Mouse (Mus musculus) adrenal gland, adult 18-20 months (tissue): ENCODE results near the gene Pm20d2. TPM values are rescaled to one million over a fixed set of nuclear protein-coding genes. Genes with fewer than 3 reads are reported as not detected.
A peak's percentile ranks its signal among the peaks of the same experiment; 100 is the strongest.

Source experiments
- DNase-seq, 2 experiments: peaks; one replicate each; pipeline ENCODE4 v3.0.0; 2021 to 2022; ENCODE audit warnings: low spot score in 2 of 2
- long read RNA-seq, 2 experiments: library from polyadenylated mRNA; stranded (forward); transcript quantifications; one replicate each; pipeline ENCODE4 v2.0.0; 2021
- total RNA-seq, 2 experiments: library from RNA; stranded (reverse); gene quantifications; 1 replicate in 1 of 2; 2 replicates in 1 of 2; pipeline ENCODE4 v1.2.3; 2021

The Pm20d2 gene
- 10 to 100 TPM; 10.3 to 37.9 TPM for total RNA-seq
- long read RNA-seq, experiment 1, partial matches to known transcripts = 0 of 2 reads
- long read RNA-seq, experiment 1, other reads (novel, unspliced or antisense) = 0 of 2 reads
- long read RNA-seq, experiment 2, partial matches to known transcripts = 1 of 9 reads
- long read RNA-seq, experiment 2, other reads (novel, unspliced or antisense) = 3 of 9 reads

DNA sequence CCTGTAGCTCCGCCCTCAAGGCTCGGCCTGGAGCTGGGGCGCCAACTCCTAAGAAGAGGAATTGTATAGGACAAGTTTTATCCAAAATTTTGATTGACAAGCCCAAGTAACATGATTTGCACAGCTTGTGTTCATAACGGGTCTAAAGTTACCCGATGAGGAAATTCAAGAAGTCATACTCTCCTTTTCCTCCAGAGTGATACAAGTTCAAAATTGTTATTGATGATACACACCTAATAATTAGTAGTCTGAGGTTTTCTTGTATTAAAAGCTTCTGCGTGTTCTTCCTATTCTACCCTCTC is at the start of gene Pm20d2:
Pm20d2 (minus strand) TSS at position 3 of the 302 bp plus-strand sequence.
- DNase-seq = no peak

DNA sequence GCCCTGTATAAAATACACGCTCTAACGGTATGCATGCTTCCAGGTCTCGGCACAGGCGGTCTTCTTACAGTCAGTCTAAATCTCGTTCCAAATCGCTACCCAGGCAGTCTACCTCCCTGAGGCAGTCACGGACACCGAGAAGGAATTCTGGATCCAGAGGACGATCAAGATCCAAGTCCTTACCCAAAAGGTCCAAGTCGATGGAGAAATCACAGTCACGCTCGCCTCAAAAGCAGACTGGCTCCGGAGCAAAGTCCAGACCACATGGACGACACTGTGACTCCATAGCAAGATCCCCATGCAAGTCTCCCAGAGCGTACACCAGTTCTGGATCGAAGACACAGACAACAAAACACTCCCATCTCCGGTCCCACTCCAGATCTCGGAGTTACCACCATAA is 41.3 kb upstream of the Pm20d2 start:
- no peak for DNase-seq

DNA sequence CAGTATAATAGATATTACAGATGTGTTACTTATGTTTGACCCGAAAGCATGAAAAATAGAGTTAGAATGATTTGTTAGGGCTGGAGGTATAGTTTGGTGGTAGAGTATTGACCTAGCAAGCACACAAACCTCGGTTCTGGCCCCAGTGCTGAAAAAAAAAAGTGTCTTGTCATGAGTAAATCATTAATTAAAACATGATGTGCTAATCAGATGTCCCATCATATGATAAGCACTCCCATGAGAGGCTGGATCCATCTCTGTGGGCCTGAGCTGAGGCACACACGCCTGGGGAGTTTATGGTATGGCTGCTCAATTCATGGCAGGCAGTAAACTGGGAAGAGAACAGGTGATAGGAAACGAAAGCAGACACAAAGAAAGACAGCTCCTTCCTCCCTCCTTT is 40.1 kb upstream of the Pm20d2 start:
- DNase-seq = no peak

DNA sequence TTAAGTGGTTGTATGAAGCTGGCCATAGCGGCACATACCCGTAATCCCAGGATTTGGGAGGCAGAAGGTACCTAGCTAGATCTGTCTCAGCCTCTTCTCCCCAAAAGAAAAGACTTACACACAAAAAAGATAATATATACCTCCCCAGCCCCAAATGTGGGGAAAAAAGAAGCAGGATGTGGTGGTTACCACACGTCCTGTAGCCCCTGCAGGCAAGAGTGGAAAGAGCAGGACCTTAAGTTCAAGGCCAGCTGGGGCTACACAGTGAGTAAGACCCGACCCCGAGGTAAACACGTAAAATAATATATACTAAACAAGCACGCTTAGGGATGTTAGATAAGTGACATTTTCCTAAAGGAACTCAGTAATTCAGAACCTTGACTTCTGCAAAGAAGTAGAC is 37.6 kb upstream of the Pm20d2 start:
- DNase-seq = no peak

DNA sequence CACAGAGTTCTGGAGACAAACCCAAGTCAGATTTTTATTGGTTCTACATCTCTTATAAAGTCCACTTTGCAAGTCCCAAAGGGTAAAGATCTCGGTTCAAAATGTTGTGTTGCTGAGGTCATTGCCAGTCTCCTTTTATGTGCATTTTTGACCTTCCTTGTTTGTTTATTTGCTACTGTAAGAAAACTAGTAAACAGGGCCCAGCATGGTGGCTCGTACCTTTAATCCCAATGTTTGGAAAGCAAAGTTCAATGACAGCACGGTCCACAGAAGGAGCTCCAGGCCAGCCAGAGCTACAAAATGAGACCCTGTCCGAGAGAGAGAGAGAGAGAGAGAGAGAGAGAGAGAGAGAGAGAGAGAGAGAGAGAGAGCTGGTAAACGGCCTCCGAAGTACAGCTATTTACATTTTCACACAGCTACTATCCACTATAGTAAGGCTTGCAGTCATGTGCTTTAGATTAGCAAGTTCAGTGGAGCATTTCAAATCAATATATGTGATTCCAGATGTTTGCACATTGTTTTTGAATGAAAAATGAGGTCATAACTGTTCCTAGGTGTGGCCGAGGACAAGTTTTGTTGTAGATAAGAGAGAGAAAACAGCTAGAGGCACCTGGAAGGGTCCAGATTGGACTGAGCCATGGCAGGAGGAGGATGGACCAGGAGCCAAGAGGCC is 34.6 kb upstream of the Pm20d2 start:
- DNase-seq = no peak

DNA sequence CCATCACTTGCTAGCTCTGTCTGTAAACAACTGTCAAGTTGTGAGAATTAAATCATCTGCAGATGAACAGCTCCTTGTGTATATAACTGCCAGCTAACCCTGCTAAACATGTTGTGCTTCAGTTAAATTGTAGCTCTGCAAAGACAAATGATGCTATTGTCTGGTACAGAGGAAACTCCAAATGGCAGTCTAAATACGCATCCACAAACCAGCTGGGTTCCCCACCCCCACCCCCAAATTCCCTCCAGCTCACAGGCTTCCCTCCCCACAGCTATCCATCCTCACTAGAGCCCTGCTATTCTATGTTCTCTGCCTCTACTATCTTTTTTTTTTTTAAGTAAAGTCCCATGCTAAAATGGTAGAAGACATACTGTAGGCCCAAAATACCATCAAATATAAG is 32.3 kb upstream of the Pm20d2 start:
- DNase-seq = no peak

DNA sequence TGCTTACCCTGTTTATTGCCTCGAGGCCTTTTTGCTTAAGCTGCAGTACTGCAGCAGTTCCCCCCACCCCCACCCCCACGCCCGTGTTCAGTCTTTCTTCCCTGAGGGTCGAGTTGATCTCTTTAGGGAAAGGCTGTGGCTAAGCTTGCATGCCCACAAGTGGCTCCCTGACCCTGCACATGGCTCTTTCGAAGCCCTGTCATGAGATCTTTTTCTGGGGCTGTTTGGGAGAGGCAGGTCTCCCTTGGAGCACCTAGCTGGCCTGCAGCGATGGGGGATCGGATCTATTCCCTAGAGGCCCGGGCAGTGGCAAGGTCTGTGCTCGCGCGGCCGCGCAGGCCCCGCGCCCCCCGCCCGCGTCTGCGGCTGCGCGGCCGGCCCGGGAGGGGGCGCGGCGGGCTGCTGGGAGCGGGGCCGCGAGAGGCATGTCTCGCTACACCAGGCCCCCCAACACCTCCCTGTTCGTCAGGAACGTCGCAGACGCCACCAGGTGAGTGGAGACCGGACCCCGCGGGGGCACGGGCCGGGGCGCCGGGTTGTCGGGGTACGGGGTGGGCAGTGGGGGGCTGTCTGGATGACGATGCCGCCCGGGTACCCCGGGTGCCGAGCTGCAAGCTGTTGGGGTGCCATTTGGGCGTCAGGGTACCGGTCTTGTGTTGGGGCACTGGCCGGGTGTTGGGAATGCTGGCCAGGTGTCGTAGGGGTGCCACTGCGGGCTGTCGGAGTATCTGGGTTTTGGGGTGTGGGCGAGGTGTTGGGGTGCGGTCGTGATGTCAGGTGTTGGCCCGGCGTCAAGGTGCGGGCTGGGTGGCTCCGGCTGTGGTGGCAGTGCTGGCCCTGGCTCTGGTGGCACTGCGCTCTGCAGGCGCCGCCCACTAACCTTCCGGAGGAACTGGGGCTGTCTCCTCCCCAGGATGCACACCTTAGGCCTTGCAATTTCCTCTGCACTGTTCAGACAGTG is 19.6 kb upstream of the Pm20d2 start, which contains the start of gene Srsf12:
Srsf12 (plus strand) TSS at position 111 of the 961 bp plus-strand sequence.
- DNase-seq = peak; percentile 10 to 21

DNA sequence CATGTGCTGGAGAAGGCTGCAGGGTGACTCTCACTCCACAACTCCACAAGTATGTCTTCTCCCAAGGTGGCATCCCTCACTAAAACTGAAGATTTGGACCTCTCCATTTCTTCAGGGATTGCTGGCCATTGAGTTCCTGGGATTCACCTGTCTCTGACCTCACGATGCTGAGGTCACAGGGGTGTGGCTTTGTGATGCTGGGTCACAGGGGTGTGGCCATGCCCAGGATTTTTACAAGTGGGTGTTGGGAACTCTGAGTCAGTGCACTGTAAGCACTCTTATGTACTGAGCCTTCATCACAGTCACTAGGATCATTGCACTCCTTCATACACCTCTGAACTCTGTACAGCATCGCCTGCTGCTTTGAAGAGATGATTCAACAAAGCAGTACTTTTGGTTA is 18.0 kb upstream of the Pm20d2 start:
- DNase-seq = no peak

DNA sequence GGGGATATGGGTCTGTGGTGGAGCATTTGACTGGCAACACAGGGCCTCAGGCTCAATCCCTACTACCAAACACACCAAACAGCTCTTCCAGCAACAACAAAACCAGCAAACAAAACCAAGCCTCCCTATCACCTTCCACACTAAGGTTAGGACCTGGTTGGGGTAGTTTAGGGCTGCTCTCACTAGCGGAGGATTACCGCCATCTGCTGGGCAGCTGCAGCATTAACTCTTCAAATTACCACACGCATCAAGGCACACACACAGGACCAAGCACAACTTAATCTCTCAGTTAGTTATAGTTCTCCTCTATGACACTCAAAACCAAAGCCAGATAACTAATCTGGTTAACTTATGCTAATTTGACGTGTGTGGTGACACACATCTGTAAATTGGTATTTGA is 15.1 kb upstream of the Pm20d2 start:
- DNase-seq = peak; percentile 51 to 61

DNA sequence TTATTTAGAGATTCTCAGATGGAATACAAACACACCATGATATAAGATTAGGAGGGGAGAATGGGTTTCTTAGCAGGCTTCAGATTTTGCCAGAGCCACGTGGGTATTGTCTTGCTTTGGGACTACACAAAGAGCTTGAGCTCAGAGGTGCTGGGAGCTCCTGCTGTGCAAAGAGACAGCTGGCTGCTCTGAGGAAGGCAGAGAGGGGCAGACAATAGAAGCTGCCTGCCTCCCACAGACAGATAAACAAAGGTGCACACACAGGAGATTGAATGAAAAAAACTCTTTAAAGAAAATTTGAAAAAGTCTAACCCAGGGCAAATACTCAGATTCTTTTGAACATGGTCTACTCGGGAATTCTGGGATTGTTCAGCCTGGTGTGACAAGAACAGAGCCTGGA is 8.6 kb upstream of the Pm20d2 start:
- DNase-seq = no peak

DNA sequence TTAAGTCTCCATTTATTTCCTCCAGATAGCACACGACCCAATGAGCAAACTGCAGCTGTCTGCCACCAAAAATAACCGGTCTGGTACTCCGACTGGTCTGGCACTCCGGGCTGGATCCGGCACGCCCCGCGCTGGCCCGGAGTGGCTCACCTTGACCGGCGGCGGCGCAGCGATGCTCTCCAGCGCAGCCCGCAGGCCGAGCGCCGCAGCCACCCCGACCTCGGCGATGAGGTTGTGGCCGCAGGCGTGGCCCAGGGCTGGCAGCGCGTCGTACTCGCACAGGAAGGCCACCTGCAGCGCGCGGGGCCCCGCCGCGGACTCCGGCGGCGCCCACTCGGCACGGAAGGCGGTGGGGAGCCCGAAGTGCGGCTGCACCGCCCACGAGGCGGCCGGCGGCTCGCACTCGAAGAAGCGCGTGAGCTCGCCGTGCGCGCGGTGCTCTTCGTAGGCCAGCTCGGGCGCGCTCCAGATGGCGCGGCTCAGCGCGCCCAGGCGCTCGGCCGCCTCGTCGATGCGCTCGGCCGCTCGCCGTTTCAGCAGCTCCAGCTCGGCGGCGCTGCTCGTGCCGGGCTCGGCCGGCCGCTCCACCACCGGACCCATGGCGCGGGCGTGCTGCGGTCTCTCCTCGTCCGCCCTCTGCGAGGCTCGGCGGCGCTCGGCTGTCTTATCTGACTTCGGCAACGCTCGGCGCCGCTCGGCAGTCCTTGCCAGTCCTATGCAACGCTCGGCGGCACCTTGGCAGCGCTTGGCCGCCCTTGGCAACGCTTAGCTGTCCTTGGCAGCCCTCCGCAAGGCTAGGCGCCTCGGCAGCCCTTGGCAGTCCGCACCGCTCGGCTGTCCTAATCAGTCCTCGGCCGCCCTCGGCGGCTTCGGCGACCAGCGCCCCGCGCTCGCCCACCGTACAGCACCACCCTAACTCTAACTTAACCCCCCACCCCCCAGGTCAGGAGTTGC is 479 bp downstream of the Pm20d2 start:
- peak; percentile 79 to 89 for DNase-seq

DNA sequence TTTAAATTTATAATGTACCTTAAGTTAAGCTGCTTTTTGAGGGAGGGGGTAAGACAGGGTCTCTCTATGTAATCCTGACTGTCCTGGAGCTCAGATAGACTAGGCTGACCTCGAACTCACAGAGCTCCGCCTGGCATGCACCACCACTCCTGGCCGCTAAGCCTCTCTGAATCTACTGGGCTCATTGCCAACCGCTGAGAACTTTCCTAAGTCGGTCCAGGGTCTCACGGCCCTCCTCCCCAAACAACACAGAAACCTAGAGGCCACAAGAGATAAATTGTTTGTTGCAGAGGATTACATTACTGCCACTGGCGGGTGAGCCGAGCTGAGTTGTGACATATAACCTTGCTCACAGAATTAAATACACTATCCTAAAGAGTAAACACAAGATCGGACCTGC is 1.4 kb downstream of the Pm20d2 start:
- peak; percentile 43 to 54 for DNase-seq

DNA sequence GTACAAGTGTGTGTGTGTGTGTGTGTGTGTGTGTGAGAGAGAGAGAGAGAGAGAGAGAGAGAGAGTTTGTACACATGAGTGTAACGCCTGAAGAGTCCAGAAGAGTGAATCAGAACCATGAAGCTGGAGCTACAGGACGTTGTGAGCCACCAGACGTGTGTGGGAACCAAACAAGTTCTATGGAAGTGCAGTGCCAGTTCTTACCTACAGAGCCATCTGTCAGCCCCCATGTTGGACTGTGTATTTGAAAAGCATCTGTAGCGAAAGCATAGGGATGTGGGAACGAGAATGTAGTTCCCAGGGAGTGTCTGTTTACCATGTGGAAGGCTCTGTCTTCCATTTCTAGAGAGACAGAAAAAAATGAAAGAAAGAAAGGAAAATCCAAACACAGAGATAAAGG is 6.1 kb downstream of the Pm20d2 start:
- no peak for DNase-seq

DNA sequence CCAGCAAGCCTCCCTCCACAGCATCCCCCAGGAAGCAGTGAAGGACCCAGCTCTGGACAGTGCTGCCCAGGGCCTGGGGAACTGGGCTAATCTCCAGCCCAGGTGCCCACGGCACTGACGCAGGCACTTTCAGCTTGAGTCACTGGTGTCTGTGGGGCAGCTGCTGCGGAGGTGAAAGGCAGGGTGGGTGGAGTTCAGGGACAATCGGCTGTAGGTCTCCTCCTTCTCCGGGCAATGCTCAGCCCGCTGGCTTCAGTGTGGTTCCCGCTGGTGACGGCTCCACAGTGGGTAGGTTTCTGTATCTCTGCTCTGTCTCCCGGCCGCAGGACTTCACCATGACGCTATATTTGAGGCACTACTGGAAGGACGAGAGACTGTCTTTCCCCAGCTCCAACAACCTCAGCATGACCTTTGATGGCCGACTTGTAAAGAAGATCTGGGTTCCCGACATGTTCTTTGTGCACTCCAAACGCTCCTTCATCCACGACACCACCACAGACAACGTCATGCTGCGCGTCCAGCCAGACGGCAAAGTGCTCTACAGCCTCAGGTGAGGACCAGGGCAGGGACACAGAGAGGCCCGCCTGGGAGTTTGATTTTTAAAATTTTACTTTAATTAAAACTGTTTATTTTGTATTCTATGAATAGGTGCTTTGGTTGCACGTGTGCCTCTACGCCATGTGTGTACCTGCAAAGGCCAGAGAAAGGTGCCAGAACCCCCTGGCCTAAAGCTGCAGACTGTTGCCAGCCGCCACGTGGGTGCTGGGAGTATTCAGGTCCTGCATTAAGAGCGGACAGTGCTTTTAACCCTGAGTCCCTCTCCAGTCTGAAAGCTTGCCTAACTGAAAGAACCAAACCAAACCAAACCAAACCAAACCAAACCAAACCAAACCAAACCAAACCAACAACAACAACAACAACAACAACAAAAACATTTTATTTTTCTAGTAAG is 37.2 kb downstream of the Pm20d2 start:
- DNase-seq = no peak

DNA sequence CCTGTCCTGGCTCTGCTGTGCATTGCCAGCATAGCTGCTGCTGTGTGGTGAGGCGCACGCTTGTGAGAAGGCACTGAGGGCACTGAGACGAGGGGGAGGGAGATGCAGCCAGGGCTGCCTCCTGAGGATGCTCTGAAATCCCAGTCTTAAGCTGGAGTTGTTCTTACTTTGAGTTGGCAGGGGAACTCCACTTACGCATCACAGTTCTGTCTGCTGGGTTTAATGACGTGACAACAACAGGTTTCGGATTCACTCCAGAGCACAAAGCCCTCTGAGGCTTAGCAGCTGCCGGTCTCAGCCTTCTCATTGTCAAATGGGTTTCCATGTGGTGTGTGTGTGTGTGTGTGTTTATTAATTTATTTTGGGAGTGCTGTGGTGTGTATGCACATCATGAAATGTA is 40.4 kb downstream of the Pm20d2 start:
- no peak for DNase-seq

DNA sequence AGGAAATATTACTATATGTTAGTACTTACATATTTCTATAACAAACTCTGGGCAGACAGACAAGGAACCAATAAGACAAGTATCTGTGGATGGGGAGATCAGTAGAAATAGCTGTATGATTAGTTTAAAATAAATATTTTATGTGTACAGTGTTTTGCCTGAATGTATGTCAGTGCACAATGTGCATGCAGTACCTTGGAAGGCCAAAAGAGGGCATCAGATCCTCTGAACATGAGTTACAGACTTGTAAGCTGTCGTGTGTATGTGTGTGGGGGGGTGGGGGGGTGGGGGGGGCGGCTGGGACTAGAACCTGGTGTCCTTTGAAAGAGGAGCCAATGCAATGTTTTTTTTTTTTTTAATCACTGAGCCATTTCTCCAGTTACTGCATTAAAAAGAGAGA is 41.7 kb downstream of the Pm20d2 start:
- peak; percentile 20 to 45 for DNase-seq

DNA sequence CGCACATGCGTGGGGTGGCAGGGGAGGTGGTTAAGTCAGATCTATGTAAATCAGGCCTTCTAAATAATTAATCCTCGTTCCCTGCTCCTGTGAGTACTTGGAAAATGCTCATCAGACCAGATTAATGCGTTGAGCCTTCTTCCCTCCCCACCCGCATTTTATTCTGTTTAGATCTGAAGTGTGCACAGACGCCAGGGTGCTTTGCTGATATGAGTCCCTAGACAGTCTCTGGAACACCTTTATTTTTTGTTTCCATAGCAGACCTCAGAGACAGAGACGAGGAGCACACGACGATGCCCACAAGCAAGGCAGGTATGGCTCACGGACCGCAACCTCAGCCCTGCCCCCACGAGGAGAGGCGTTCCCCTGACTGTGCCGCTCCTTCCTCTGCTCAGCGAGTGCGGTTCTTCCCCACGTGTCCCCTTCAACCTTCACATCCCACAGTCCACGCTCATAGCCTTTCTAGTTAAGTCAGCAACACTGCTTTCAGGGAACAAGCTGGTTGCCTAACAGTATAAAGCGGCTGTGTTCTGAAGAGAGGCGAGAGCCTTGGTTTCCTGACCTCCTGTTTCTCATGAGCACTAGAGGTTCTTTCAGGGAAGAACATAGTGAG is 42.8 kb downstream of the Pm20d2 start:
- DNase-seq = no peak

DNA sequence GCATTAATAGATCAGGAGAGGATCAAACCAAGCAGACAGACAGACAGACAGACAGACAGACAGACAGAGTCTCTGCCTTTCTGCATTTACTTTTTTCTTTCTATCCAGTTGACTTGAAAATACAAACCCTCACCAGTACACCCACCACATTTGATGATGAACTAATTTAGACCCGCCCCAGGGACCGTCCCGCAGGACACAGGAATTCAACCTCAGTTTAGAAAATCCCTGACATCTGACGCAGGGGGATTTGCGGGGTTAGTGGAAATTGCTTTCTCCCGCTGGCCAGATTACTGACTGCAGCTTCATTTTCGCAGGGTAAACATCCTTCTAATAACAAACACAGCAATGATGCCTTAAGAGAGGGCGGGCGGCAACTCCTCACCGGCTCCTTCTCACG is 57.3 kb downstream of the Pm20d2 start, which contains the start of gene Gabrr1:
Gabrr1 (plus strand) TSS at position 301 of the 400 bp plus-strand sequence.
- DNase-seq = no peak

DNA sequence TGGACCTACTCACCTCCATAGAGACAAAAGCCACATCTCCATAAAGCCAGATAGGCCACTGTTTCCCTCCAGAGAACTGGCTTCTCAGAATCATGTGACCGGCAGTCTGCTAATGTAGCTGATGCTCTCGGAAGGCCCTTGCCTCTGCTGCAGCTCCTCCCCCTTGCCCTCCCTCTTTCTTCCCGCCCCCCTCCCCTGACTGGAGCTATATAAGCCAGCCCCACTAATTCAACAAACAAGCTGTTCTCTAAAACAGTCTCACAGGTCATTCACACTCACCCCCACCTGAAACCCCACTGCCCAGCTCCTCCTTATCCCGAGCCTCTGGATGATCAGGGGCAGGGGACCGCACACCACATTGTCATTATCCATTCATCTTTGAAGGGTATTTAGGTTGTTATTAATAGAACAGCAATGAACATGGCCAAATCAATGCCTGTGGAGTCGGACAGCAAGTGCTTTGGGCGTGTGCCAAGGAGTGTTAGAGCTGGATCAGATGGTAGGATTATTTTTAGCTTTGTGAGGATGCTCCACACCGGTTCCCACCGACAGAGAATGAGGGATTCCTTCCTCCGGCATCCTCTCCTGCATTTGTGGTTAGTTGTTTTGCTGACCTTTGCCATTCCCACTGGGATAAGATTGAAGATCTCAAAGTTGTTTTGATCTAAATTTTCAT is 64.0 kb downstream of the Pm20d2 start:
- no peak for DNase-seq
